ENCODE assay signal across 8 mouse cellular contexts in the genomic region with DNA sequence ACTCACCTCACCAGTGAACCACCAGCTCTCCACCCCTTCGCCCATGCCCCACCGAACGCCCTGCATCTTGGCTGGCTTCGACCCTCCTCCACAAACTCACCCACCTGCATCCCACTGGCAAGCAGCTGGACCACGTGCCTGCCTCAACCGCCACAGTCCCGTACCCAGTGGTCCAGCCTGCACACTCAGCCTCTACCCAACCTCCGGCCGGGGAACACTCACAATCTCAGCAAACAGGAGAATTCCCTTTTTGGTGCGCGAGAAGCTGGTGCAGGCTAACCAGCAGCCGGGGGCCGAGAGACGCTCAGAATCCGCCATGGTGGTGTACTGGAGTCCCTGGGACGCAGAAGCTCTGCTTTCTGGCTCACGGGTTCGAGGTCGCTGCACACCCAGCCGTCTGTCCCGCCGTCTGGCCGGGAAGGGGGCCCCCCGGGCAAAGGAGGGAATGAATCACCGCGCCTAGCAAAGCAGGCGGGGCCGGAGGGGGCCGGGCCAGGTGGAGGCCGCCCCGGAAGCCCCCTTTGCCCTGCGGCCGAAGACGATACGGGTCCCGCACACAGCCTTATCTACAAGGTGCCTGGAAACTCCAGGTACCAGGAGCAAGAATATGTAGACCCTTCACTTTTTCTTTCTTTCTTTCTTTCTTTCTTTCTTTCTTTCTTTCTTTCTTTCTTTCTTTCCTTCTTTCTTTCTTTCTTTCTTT. TPM values are rescaled to one million over a fixed set of nuclear protein-coding genes. Genes with fewer than 3 reads are reported as not detected.
DNase-seq lines count a peak whose midpoint lies in the region; ATAC-seq and TF ChIP-seq lines count a peak whose summit lies in the region.

A gene (minus strand): TSS at position 470 of the 703 bp plus-strand sequence.

- peak; percentile 21 for DNase-seq in left cerebral cortex, postnatal 4 days
- DNase-seq in left cerebral cortex, adult 11 months (ENCODE audit: low spot score) = no peak
- no peak for DNase-seq in gastrocnemius, postnatal 10 days
- no peak for DNase-seq in liver, embryonic 14.5 days (ENCODE audit: low read depth in 3 of 3, low spot score in 3 of 3)
- DNase-seq in neural tube, embryonic 11.5 days (ENCODE audit: low spot score) = peak; percentile 20
- DNase-seq in cerebellum, postnatal 36 days = no peak

- no peak for TF ChIP-seq CTCF in bone marrow, adult 2 months (IDR thresholded peaks at IDR 0.05; ENCODE audit: control insufficient read depth, insufficient read depth, low read length)
- TF ChIP-seq CTCF in liver, embryonic 14.5 days (IDR thresholded peaks at IDR 0.05; ENCODE audit: low read depth) = no peak

- H3K4me2 ChIP-seq in hindbrain, embryonic 16.5 days (ENCODE audit: low read length) = peak within 1 kb of the TSS; percentile 51
- peak within 1 kb of the TSS; percentile 65 for H3K4me2 ChIP-seq in liver, embryonic 14.5 days (ENCODE audit: low read depth)
- peak within 1 kb of the TSS; percentile 44 for H3K4me2 ChIP-seq in neural tube, embryonic 11.5 days (ENCODE audit: low read depth)

- H3K27ac ChIP-seq in bone marrow, adult 2 months (ENCODE audit: control insufficient read depth, insufficient read depth, low read depth, low read length, poor library complexity) = peak within 1 kb of the TSS; percentile 82
- H3K27ac ChIP-seq in hindbrain, embryonic 16.5 days (ENCODE audit: low read depth, low read length) = no peak within 1 kb of the TSS
- H3K27ac ChIP-seq in liver, embryonic 14.5 days = no peak within 1 kb of the TSS
- H3K27ac ChIP-seq in neural tube, embryonic 11.5 days (ENCODE audit: low read depth, low read length) = no peak within 1 kb of the TSS

- H3K9ac ChIP-seq in hindbrain, embryonic 16.5 days (ENCODE audit: low read depth, low read length) = peak within 1 kb of the TSS; percentile 39
- peak within 1 kb of the TSS; percentile 23 for H3K9ac ChIP-seq in liver, embryonic 14.5 days (replicated peaks)
- peak within 1 kb of the TSS; percentile 41 for H3K9ac ChIP-seq in neural tube, embryonic 11.5 days (ENCODE audit: low read length)

- H3K4me3 ChIP-seq in bone marrow, adult 2 months (replicated peaks; ENCODE audit: control insufficient read depth, low read depth, low read length) = peak within 1 kb of the TSS; percentile 96
- H3K4me3 ChIP-seq in hindbrain, embryonic 16.5 days (ENCODE audit: low read length) = peak within 1 kb of the TSS; percentile 34
- H3K4me3 ChIP-seq in liver, embryonic 14.5 days (ENCODE audit: insufficient read depth in 1 of 2, low read depth in 2 of 2, low read length in 2 of 2) = peak within 1 kb of the TSS; percentile 50 to 72
- peak within 1 kb of the TSS; percentile 36 for H3K4me3 ChIP-seq in neural tube, embryonic 11.5 days (ENCODE audit: low read depth, low read length)

- 6% methylated on average over 36 of the region's 36 CpGs for WGBS in bone marrow, adult 2 months
- WGBS in hindbrain, embryonic 16.5 days = 21% methylated on average over 31 of the region's 36 CpGs
- WGBS in liver, embryonic 14.5 days (ENCODE audit: insufficient replicate concordance) = 16% methylated on average over 30 of the region's 36 CpGs
- 18% methylated on average over 27 of the region's 36 CpGs for WGBS in neural tube, embryonic 11.5 days

- no peak for TF ChIP-seq EP300 in liver, embryonic 14.5 days (IDR thresholded peaks at IDR 0.05; ENCODE audit: low read depth)

- peak; percentile 21; the same call in 1 of the 2 replicates for TF ChIP-seq POLR2A in bone marrow, adult 2 months (IDR thresholded peaks at IDR 0.05; ENCODE audit: borderline replicate concordance, control insufficient read depth, low read depth, low read length)

- ATAC-seq in hindbrain, embryonic 16.5 days = peak; percentile 49
- peak; percentile 34 for ATAC-seq in liver, embryonic 14.5 days (ENCODE audit: insufficient read depth)
- peak; percentile 68 for ATAC-seq in neural tube, embryonic 11.5 days (ENCODE audit: insufficient read depth, low FRiP score, low TSS enrichment)

- intact Hi-C loops in left cerebral cortex, postnatal 4 days (cut with DNase I) = no loop called here

- peaks cover 3% of the 10 kb centered on the region for H3K4me1 ChIP-seq in bone marrow, adult 2 months (ENCODE audit: control insufficient read depth, insufficient read depth, low read length)
- no peaks in the 10 kb centered on the region for H3K4me1 ChIP-seq in hindbrain, embryonic 16.5 days (ENCODE audit: control insufficient read depth, insufficient read depth, low read depth, low read length)
- peaks cover 0 to 15% of the 10 kb centered on the region in 2 experiments; a peak in 2 of 4 replicates for H3K4me1 ChIP-seq in liver, embryonic 14.5 days (replicated peaks; ENCODE audit: control insufficient read depth in 2 of 2, insufficient read depth in 2 of 2, low read length in 1 of 2)
- H3K4me1 ChIP-seq in neural tube, embryonic 11.5 days (ENCODE audit: control insufficient read depth, insufficient read depth, low read length) = no peaks in the 10 kb centered on the region

- no peaks in the 10 kb centered on the region for H3K9me3 ChIP-seq in hindbrain, embryonic 16.5 days (ENCODE audit: control insufficient read depth, low read length)
- H3K9me3 ChIP-seq in liver, embryonic 14.5 days (ENCODE audit: control insufficient read depth, low read length) = no peaks in the 10 kb centered on the region
- H3K9me3 ChIP-seq in neural tube, embryonic 11.5 days (ENCODE audit: control insufficient read depth, low read length) = no peaks in the 10 kb centered on the region

- no peaks in the 10 kb centered on the region for H3K36me3 ChIP-seq in hindbrain, embryonic 16.5 days (ENCODE audit: control insufficient read depth, insufficient read depth, low read length)
- H3K36me3 ChIP-seq in liver, embryonic 14.5 days (replicated peaks; ENCODE audit: control insufficient read depth, insufficient read depth, low read depth) = no peaks in the 10 kb centered on the region
- H3K36me3 ChIP-seq in neural tube, embryonic 11.5 days (ENCODE audit: control insufficient read depth, insufficient read depth, low read length) = no peaks in the 10 kb centered on the region

- H3K27me3 ChIP-seq in hindbrain, embryonic 16.5 days (replicated peaks; ENCODE audit: control insufficient read depth, insufficient read depth, low read length) = no peaks in the 10 kb centered on the region
- no peaks in the 10 kb centered on the region for H3K27me3 ChIP-seq in liver, embryonic 14.5 days (ENCODE audit: control insufficient read depth, insufficient read depth, low read length)
- no peaks in the 10 kb centered on the region for H3K27me3 ChIP-seq in neural tube, embryonic 11.5 days (ENCODE audit: control insufficient read depth, insufficient read depth, low read length)

RNA-seq across cellular contexts. Expression of the gene that starts here (rescaled TPM):
- 10 to 100 TPM; 19.3 to 26.5 TPM for total RNA-seq in left cerebral cortex, postnatal 4 days (2021)
- 5.3 and 33.2 TPM in 2 replicates for polyA plus RNA-seq in bone marrow, adult 2 months (2011; ENCODE audit: insufficient read depth, insufficient read length, low replicate concordance, missing spikeins)
- total RNA-seq in gastrocnemius, postnatal 10 days (2021) = 10 to 100 TPM; 54.2 to 55.4 TPM
- polyA plus RNA-seq in hindbrain, embryonic 16.5 days (2015; fragmentation: Nextera tagmentation; extraction: Ambion mirVana) = 21.1 and 24.8 TPM in 2 replicates
- polyA plus RNA-seq in liver, embryonic 14.5 days (2012; rRNA removed) = 27.3 and 43.1 TPM in 2 replicates
- polyA plus RNA-seq in liver, embryonic 14.5 days (2014; fragmentation: Nextera tagmentation; extraction: Ambion mirVana) = 29.0 and 31.0 TPM in 2 replicates
- polyA plus RNA-seq in neural tube, embryonic 11.5 days (2014; fragmentation: Nextera tagmentation; extraction: Ambion mirVana) = 43.3 and 49.4 TPM in 2 replicates

Comparison
In these comparisons a context has a peak if more than half of its experiments do, and no peak if none do; other contexts are left out.
1. DNase-seq: peak in left cerebral cortex, postnatal 4 days (single experiment) and neural tube, embryonic 11.5 days (single experiment); none in left cerebral cortex, adult 11 months (single experiment), gastrocnemius, postnatal 10 days (single experiment), liver, embryonic 14.5 days (0 of 3) and cerebellum, postnatal 36 days (0 of 2).
2. H3K4me3 ChIP-seq: peak in every context shown above with its lines; median percentile 96 in bone marrow, adult 2 months; 61 in liver, embryonic 14.5 days; 36 in neural tube, embryonic 11.5 days; 34 in hindbrain, embryonic 16.5 days.
3. Peak in every context shown above with its lines, with median percentiles within 50 percentile points of each other: ATAC-seq, H3K4me2 ChIP-seq and H3K9ac ChIP-seq.